Mouse (Mus musculus) small intestine, adult 2 months (tissue): ENCODE measurements at regions not wholly inside any gene's neighbourhood (a gene's known extent, or its start where the extent isn't known, plus 50 kb on each side); places are given as distances from the start of the nearest gene placed in this dataset.

Experiments used
- CTCF ChIP-seq: fragments of 200-500 bp; IDR thresholded peaks from 2 replicates; pipeline ENCODE4 v1.5.1; 2012; ENCODE audit warnings: low read depth, mild to moderate bottlenecking, control low read depth, inconsistent platforms, low read length, moderate library complexity, mixed read lengths; ENCODE audit not compliant: insufficient replicate concordance, insufficient read length; ENCODE audit errors: extremely low read depth
- POLR2A ChIP-seq: fragments of 200-500 bp; IDR thresholded peaks from 2 replicates; pipeline ENCODE4 v1.6.1; 2012; ENCODE audit warnings: low read depth, mild to moderate bottlenecking, control low read depth, inconsistent platforms, low read length, moderate library complexity

- TF ChIP-seq CTCF (no peak), POLR2A (no peak)
These were observed 376.5 kb downstream of the Fgf9 start for GRCm38 (mm10) chr14:58446776-58447354.
